Mouse (Mus musculus) embryonic facial prominence, embryonic 13.5 days (tissue): ENCODE results near the gene Cpvl. TPM values are rescaled to one million over a fixed set of nuclear protein-coding genes. Genes with fewer than 3 reads are reported as not detected.

ENCODE experiments used
- ATAC-seq: fragments of 200-750 bp; cut with Nextera tagmentation; 2 replicates; pipeline ENCODE4 v1.8.0; 2017; ENCODE audit warnings: low read depth; ENCODE audit not compliant: insufficient number of reproducible peaks, insufficient read depth, low FRiP score, low TSS enrichment
- H3K27ac ChIP-seq: fragments of 300-500 bp; sonication (generic); 2 replicates; pipeline ENCODE4 v1.5.1; 2015; ENCODE audit warnings: moderate library complexity, mild to moderate bottlenecking, inconsistent platforms
- H3K27me3 ChIP-seq: fragments of 300-500 bp; sonication (generic); 2 replicates; pipeline ENCODE4 v1.6.1; 2015; ENCODE audit warnings: mild to moderate bottlenecking, inconsistent platforms
- H3K36me3 ChIP-seq: fragments of 300-500 bp; sonication (generic); 2 replicates; pipeline ENCODE4 v1.6.1; 2015; ENCODE audit warnings: mild to moderate bottlenecking, inconsistent platforms
- H3K4me1 ChIP-seq: fragments of 300-500 bp; sonication (generic); 2 replicates; pipeline ENCODE4 v1.6.1; 2015; ENCODE audit warnings: inconsistent platforms
- H3K4me2 ChIP-seq: fragments of 300-500 bp; sonication (generic); 2 replicates; pipeline ENCODE4 v1.6.1; 2015; ENCODE audit warnings: moderate library complexity, mild to moderate bottlenecking, inconsistent platforms
- H3K4me3 ChIP-seq: fragments of 300-500 bp; sonication (generic); 2 replicates; pipeline ENCODE4 v1.5.1; 2015; ENCODE audit warnings: mild to moderate bottlenecking, inconsistent platforms
- H3K9ac ChIP-seq: fragments of 300-500 bp; sonication (generic); 2 replicates; pipeline ENCODE4 v1.6.1; 2015; ENCODE audit warnings: mild to moderate bottlenecking, inconsistent platforms
- H3K9me3 ChIP-seq: fragments of 300-500 bp; sonication (generic); 2 replicates; pipeline ENCODE4 v1.6.1; 2016; ENCODE audit warnings: inconsistent platforms
- WGBS: fragments of 180-500 bp; shearing (Covaris S2); methylation state at CpG from one replicate; pipeline ENCODE4 v1.1.7; 2015; ENCODE audit warnings: mixed read lengths; 5-methylcytosine and 5-hydroxymethylcytosine counted together
- polyA plus RNA-seq: library from polyadenylated mRNA; unstranded; fragments of >200 nt; fragmentation: Nextera tagmentation; extraction: Ambion mirVana; gene quantifications from 2 replicates; pipeline ENCODE4 v1.2.1, GENCODE M21; 2015

Cpvl gene
- polyA plus RNA-seq, 1 experiment from 2014 or later, result 0.22 TPM

- Histone ChIP-seq H3K27me3 (peaks cover 3% of the 10 kb centered on the region; the same call in 1 of the 2 replicates), H3K9ac (no peak overlapping the region), H3K36me3 (no peaks in the 10 kb centered on the region), H3K4me2 (no peak overlapping the region), H3K27ac (no peak overlapping the region), H3K9me3 (peaks cover 6% of the 10 kb centered on the region), H3K4me3 (no peak overlapping the region), H3K4me1 (peaks cover 7% of the 10 kb centered on the region)
- 23% methylated on average over 4 of the region's 4 CpGs for WGBS
- ATAC-seq, result no peak
Observed at GRCm38 (mm10) chr6:53995519-53995918, 17.0 kb upstream of the Cpvl start.

GRCm38 (mm10) chr6:53992386-53992785 lies 13.9 kb upstream of the Cpvl start:
- 69% methylated on average over 3 of the region's 3 CpGs for WGBS
- H3K9me3 ChIP-seq, result peaks cover 6% of the 10 kb centered on the region
- no peak overlapping the region for H3K4me3 ChIP-seq
- H3K4me2 ChIP-seq, result no peak overlapping the region
- H3K36me3 ChIP-seq, result no peaks in the 10 kb centered on the region
- H3K27me3 ChIP-seq, result peaks cover 3% of the 10 kb centered on the region; the same call in 1 of the 2 replicates
- ATAC-seq, result no peak
- peaks cover 7% of the 10 kb centered on the region for H3K4me1 ChIP-seq
- no peak overlapping the region for H3K27ac ChIP-seq
- no peak overlapping the region for H3K9ac ChIP-seq

- Histone ChIP-seq H3K4me1 (peaks cover 2% of the 10 kb centered on the region; the same call in 1 of the 2 replicates), H3K4me2 (no peak overlapping the region), H3K36me3 (no peaks in the 10 kb centered on the region), H3K27ac (no peak overlapping the region), H3K27me3 (no peaks in the 10 kb centered on the region), H3K4me3 (no peak overlapping the region), H3K9ac (no peak overlapping the region), H3K9me3 (no peaks in the 10 kb centered on the region)
- ATAC-seq, result no peak
- 80% methylated on average over 3 of the region's 3 CpGs for WGBS
Observed at GRCm38 (mm10) chr6:53987235-53987634, 8.8 kb upstream of the Cpvl start.

DNA sequence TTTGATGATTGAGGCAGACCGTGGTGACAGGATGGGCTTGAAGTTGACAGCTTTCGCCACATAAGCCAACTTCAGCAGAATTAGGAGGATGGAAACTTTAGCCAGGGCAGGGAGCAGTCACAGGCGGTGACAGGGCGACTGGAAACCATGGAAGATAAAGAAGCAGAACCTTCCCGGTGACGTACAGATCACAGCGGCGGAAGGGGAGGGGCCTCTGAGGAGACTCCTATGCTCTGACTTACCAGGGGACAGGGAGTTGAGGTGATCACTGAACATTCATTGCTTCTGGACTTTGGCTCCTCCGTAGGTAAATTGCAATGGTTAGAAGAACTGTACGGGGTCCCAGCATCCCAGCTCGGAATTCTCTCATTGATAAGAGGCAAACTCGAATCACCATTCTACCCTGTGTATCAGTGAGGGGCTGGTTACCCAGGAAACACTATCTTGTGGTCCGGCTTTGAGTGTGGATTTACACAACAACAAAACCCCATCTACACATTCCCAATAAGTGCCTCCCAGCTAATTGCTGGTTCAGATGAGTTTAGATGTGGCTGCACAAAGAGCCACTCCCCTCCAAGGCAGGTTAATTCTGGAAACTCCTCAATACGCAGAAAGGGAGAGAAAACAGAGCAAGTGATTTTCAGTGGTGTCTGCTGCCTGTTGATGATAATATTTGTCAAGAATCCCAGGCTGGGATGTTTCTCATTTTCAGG lies 8.0 kb upstream of the Cpvl start:
- H3K36me3 ChIP-seq, result no peaks in the 10 kb centered on the region
- no peak overlapping the region for H3K4me3 ChIP-seq
- no peaks in the 10 kb centered on the region for H3K27me3 ChIP-seq
- no peak overlapping the region for H3K27ac ChIP-seq
- no peaks in the 10 kb centered on the region for H3K9me3 ChIP-seq
- WGBS, result 73% methylated on average over 14 of the region's 14 CpGs
- H3K4me1 ChIP-seq, result peaks cover 2% of the 10 kb centered on the region; the same call in 1 of the 2 replicates
- H3K9ac ChIP-seq, result no peak overlapping the region
- H3K4me2 ChIP-seq, result no peak overlapping the region
- no peak for ATAC-seq

GRCm38 (mm10) chr6:53983820-53984219 lies 5.3 kb upstream of the Cpvl start:
- Histone ChIP-seq H3K9me3 (no peaks in the 10 kb centered on the region), H3K4me3 (no peak overlapping the region), H3K27me3 (peaks cover 7% of the 10 kb centered on the region; the same call in 1 of the 2 replicates), H3K27ac (no peak overlapping the region), H3K4me1 (peaks cover 2% of the 10 kb centered on the region; the same call in 1 of the 2 replicates), H3K36me3 (no peaks in the 10 kb centered on the region), H3K9ac (no peak overlapping the region), H3K4me2 (no peak overlapping the region)
- no peak for ATAC-seq
- 67% methylated on average over 6 of the region's 6 CpGs for WGBS

GRCm38 (mm10) chr6:53982612-53983011 lies 4.1 kb upstream of the Cpvl start:
- 44% methylated on average over 4 of the region's 4 CpGs for WGBS
- no peak overlapping the region for H3K4me2 ChIP-seq
- no peak for ATAC-seq
- peaks cover 7% of the 10 kb centered on the region; the same call in 1 of the 2 replicates for H3K27me3 ChIP-seq
- H3K27ac ChIP-seq, result no peak overlapping the region
- no peaks in the 10 kb centered on the region for H3K9me3 ChIP-seq
- no peaks in the 10 kb centered on the region for H3K36me3 ChIP-seq
- no peak overlapping the region for H3K4me3 ChIP-seq
- no peak overlapping the region for H3K9ac ChIP-seq
- H3K4me1 ChIP-seq, result peaks cover 2% of the 10 kb centered on the region; the same call in 1 of the 2 replicates

GRCm38 (mm10) chr6:53982047-53982600 lies 3.7 kb upstream of the Cpvl start:
- Histone ChIP-seq H3K9me3 (no peaks in the 10 kb centered on the region), H3K36me3 (no peaks in the 10 kb centered on the region), H3K27me3 (peaks cover 7% of the 10 kb centered on the region; the same call in 1 of the 2 replicates), H3K4me3 (no peak overlapping the region), H3K4me1 (peaks cover 2% of the 10 kb centered on the region; the same call in 1 of the 2 replicates), H3K27ac (no peak overlapping the region), H3K9ac (no peak overlapping the region), H3K4me2 (no peak overlapping the region)
- ATAC-seq, result no peak
- WGBS, result 49% methylated on average over 9 of the region's 9 CpGs

DNA sequence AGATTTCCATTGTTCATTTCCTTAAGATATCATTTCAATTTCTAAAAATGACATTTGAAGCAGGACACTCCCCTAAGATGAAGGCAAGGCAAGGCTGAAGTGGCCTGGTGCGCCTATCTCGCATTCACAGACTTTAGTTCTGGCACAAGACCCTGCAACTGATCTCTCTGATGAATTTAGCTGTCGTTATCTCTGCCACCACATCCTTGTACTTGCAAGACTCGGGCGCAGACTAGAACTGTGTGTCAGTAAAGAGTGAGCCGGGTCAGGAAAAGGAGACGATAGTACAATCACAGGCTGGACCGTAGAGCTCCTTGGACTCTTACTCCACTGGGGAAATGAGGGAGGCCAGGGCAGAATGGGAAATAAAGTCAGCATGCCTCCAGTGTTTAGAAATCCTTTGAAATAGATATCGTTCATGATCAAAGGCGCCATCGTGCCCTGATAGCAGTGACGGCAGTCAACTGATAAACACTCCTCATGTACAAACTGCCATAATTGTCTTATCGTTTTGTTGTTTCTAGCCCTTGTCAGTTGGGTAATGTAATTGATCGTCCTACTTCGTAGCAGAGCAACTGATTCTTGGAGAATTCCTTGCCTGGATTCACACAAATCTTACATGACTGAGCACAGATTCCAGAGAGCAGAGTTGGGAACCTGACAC lies 2.5 kb upstream of the Cpvl start:
- WGBS, result 69% methylated on average over 15 of the region's 15 CpGs
- Histone ChIP-seq H3K27me3 (peaks cover 7% of the 10 kb centered on the region; the same call in 1 of the 2 replicates), H3K9ac (no peak overlapping the region), H3K27ac (no peak overlapping the region), H3K36me3 (no peaks in the 10 kb centered on the region), H3K4me1 (peaks cover 2% of the 10 kb centered on the region; the same call in 1 of the 2 replicates), H3K4me3 (no peak overlapping the region), H3K4me2 (no peak overlapping the region), H3K9me3 (no peaks in the 10 kb centered on the region)
- ATAC-seq, result no peak

GRCm38 (mm10) chr6:53974040-53974439 lies 4.4 kb downstream of the Cpvl start:
- H3K4me3 ChIP-seq, result no peak overlapping the region
- ATAC-seq, result no peak
- H3K27ac ChIP-seq, result no peak overlapping the region
- H3K4me2 ChIP-seq, result no peak overlapping the region
- H3K9ac ChIP-seq, result no peak overlapping the region
- no peaks in the 10 kb centered on the region for H3K4me1 ChIP-seq
- WGBS, result 79% methylated on average over 1 of the region's 1 CpGs
- H3K9me3 ChIP-seq, result no peaks in the 10 kb centered on the region
- H3K36me3 ChIP-seq, result no peaks in the 10 kb centered on the region
- H3K27me3 ChIP-seq, result 0 out of 2 replicates have a peak, but pooled peaks cover 9% of the 10 kb centered on the region

DNA sequence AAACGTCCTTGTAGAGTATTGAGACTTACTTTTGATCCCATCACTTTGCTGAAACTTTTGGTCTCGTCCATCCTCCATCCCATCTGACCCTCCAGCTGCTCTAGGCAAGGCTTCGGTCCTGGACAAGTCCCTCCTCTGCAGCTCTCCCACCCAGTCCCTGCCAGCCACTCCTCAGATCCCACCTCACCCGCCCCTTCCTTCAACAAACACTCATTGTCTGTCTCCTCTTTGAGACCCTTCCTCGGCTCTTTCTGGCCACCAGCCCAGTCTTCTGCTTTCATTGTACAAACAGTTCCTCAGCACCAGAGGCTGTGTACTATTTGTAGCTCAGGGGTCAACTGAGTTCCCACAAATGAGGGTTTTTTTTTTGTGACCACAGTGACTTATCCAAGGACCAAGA lies 5.0 kb downstream of the Cpvl start:
- no peak overlapping the region for H3K4me2 ChIP-seq
- no peak overlapping the region for H3K9ac ChIP-seq
- 0 out of 2 replicates have a peak, but pooled peaks cover 9% of the 10 kb centered on the region for H3K27me3 ChIP-seq
- ATAC-seq, result no peak
- H3K4me1 ChIP-seq, result no peaks in the 10 kb centered on the region
- no peak overlapping the region for H3K4me3 ChIP-seq
- H3K27ac ChIP-seq, result no peak overlapping the region
- H3K36me3 ChIP-seq, result no peaks in the 10 kb centered on the region
- WGBS, result 31% methylated on average over 5 of the region's 5 CpGs
- H3K9me3 ChIP-seq, result no peaks in the 10 kb centered on the region

- WGBS, result 75% methylated on average over 12 of the region's 12 CpGs
- Histone ChIP-seq H3K4me1 (no peaks in the 10 kb centered on the region), H3K36me3 (no peaks in the 10 kb centered on the region), H3K9ac (no peak overlapping the region), H3K4me2 (no peak overlapping the region), H3K4me3 (no peak overlapping the region), H3K9me3 (no peaks in the 10 kb centered on the region), H3K27ac (no peak overlapping the region), H3K27me3 (peaks cover 9% of the 10 kb centered on the region; the same call in 1 of the 2 replicates)
- ATAC-seq, result no peak
Observed at GRCm38 (mm10) chr6:53972238-53972743, 6.2 kb downstream of the Cpvl start.
